Mouse (Mus musculus): ENCODE data around the gene Lrrc47. TPM values are rescaled to one million over a fixed set of nuclear protein-coding genes. Genes with fewer than 3 reads are reported as not detected.

Lrrc47 gene
- total RNA-seq, 1 experiment from 2014 or later, result 54.8 TPM

DNA sequence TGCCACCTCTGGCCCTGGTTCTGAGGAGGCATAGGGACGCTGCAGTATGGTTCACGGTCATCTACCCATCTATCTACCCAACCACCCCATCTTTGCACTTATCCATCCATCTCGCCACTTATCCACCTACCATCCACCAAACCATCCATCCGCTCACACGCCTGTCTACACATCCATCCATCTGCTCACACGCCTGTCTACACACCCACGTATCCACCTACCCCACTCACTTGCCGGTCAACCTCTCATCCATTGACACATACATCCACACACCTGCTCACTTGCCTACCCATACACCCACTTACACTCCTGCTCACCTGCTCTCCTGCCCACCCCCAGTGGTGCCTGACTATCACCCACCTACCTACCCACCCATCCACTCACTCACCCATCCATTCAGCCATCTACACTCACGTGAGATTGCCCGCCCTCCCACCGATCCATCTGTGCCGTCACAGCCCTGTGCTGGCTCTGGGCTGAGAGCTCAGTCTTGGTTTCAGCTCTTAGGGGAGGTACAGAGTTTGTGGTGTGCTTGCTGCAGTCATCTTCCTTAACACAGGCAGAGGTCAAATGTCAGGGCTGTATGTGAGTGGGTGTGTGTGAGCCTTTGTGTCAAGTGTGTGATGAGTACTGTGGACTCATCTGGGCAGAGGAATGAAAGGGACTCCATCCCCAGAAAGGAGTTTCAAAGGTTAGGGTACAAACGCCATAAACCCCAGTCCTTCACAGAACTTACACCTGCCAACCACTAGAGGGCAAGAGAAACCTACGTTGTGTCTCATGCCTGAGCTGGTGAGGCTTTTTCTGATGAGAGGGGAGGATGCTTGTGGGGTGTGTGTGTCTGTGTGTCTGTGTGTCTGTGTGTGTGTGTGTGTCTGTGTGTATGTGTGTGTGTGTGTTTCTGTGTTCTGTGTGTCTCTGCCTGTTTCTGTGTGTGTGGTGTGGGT lies 53.6 kb downstream of the Lrrc47 start:
- ATAC-seq (replicated peaks; ENCODE audit: insufficient number of reproducible peaks, low FRiP score, low TSS enrichment, poor library complexity, severe bottlenecking), result peak; percentile 41; the same call in 1 of the 2 replicates

DNA sequence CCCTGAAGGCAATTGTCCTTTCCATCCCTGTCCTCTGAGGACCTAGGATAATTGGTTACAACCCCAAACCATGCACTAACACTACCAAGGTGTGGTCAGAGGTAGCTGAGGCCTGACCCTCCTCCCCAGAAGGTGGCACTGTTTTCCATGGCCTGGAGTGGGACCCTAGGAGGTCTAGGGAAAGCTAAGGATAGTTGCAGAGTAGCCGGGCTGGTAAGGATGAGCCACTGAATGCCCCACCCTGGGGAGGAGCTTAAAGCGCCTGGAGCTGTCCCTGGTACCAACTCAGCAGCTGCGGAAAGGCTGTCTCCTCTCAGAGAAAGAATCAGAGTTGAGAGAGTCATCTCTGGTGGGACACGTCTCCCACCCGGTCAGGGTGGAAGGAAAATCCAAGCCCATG lies 59.4 kb downstream of the Lrrc47 start:
- ATAC-seq (replicated peaks; ENCODE audit: insufficient number of reproducible peaks, low FRiP score, low TSS enrichment, poor library complexity, severe bottlenecking), result no peak

Other genes with a start within 250 kb of the Lrrc47 start
- 27.5 to 38.1 TPM (median 30.3 TPM) in 3 replicates for gene A430005L14Rik, start 54.5 kb upstream of the Lrrc47 start, total RNA-seq (2017)
- 15.3 to 16.6 TPM (median 15.4 TPM) in 3 replicates for gene Dffb, start 36.6 kb upstream of the Lrrc47 start, total RNA-seq (2017)
- 3.7 to 8.5 TPM (median 3.9 TPM) in 3 replicates for gene Cep104, start 36.5 kb upstream of the Lrrc47 start, total RNA-seq (2017)
- 0.10 to 1.1 TPM (median 0.49 TPM) in 3 replicates for gene Smim1, start 14.5 kb downstream of the Lrrc47 start, total RNA-seq (2017)
- gene Ccdc27, start 30.9 kb downstream of the Lrrc47 start, total RNA-seq (2017), result not detected in 3 replicates
- not detected in 3 replicates for gene Trp73, start 128.5 kb downstream of the Lrrc47 start, total RNA-seq (2017)
- gene Wrap73, start 130.6 kb downstream of the Lrrc47 start, total RNA-seq (2017), result 8.2 to 15.0 TPM (median 14.1 TPM) in 3 replicates
- 73.1 to 107 TPM (median 99.0 TPM) in 3 replicates for gene Tprgl, start 148.9 kb downstream of the Lrrc47 start, total RNA-seq (2017)
- gene Megf6, start 159.0 kb downstream of the Lrrc47 start, total RNA-seq (2017), result not detected in 3 replicates

Measured in monocyte, adult 5-6 weeks (primary cell).